Mouse (Mus musculus): Measurements from ENCODE around the gene Ube2u.

DNA sequence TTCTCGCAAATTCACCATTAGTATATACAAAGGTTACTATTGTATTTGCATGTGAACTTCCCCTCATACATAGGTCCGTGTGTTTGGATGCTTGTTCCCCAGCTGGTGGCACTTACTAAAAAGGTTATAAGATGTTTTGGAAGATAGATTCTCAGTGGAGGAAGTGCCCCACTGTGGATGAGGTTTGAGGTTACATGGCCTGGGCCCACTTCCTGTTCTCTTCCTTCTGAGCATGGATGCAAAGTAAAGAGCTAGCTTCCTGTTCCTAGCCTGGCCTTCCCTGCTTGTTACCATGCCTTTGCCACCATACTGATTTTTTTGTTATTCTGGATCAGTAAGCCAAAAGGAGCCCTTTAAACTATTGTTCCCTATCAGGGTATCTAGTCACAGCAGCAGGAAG is 24.7 kb downstream of the Ube2u start:
- TF ChIP-seq POLR2A (IDR thresholded peaks at IDR 0.05; ENCODE audit: borderline replicate concordance, extremely low read depth, insufficient read depth, insufficient read length, poor library complexity, severe bottlenecking) (no peak), CTCF (IDR thresholded peaks at IDR 0.05; ENCODE audit: borderline replicate concordance, extremely low read depth, insufficient read depth, insufficient read length) (no peak)

Data from brain, embryonic 14.5 days (tissue).